Mouse (Mus musculus): ENCODE measurements around the gene Ambra1. TPM values are rescaled to one million over a fixed set of nuclear protein-coding genes. Genes with fewer than 3 reads are reported as not detected.

Ambra1 gene
- total RNA-seq, 2 experiments from 2014 or later, result 21.3 to 22.1 TPM

DNA sequence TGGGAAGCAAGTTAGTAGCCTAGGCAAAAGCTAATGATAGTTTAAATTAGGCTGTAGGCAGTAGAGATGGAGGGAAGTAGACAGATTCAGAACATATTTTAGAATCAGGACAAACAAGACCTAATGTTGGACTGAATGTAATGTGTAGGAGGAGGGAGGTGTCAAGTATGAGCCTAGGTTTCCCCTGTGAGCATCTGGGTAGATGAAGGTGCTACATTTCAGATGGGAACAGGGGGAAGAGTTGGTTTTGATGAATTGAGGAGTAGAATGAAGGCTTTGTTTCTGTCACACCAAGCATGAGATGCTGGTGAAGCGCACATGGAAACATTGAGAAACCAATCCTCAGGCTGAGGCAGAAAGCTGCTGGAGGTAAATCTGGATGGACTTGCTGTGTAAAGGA is 9.7 kb downstream of the Ambra1 start:
- no peak for DNase-seq

DNA sequence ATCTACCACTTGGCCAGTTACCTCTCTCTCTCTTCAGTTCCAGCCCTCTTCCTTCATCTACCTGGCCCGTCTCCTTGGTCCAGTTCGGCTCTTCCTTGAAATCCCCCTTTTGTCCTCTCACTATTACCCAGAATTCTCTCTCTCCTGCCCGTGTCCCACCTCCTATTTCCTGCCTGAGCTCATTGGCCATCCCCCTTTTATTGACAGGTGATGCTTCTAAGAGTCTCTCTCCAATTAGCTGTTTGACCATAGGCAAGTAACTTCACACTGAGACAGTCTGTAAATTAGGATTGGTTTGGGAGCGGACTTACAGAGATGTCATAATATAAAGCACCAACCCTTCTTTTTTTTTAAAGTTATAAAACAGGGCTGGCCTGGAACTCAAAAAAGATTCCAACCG is 14.8 kb downstream of the Ambra1 start:
- DNase-seq, result no peak

DNA sequence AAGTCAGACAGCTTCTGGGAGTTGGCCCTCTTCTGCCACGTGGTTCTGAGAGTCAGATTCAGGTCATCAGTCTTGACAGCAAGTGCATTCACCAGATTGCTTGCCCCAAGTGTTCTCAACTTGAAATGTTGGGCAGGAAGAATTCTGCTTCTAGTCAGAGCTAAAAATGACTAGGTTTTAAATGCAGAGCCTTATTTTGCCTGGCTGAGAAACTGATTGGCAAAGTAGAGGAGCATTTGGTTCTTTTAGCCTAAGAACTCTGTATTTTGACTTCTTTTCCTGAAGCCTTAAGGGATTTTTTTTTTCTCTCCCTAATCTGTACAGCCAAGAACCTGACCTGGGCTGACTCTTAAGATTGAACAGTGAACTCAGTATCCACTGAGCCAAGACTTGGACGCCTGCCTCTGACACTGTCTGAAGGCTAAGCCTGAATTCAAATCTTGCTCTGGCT is 19.9 kb downstream of the Ambra1 start:
- DNase-seq, result peak; percentile 21

DNA sequence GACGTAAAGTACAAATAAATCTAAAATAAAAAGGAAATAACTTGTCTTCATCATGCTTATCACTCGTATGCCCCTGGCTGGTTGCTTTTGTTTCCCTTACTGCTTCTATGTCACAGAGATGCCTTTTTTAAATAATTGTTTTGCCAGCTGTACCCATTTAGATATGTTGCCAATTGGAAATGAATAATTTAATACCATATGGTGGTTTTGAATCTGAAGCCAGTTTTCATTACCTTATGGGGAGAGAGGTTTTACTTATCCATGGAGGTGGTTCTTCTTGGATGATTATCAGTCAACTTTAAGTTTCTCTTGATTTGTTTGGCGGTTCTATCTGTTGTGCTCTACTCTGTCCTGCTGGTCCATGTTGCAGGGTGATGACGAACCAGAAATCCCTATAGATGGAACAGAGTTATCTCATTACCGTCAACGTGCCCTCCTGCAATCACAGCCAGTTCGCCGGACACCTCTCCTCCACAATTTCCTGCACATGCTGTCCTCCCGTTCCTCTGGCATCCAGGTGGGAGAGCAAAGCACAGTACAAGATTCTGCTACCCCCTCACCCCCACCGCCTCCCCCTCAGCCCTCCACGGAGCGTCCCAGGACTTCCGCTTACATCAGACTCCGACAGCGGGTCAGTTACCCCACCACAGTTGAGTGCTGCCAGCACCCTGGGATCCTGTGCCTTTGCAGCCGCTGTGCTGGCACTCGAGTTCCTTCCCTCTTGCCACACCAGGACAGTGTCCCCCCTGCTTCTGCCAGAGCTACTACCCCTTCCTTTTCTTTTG is 42.2 kb downstream of the Ambra1 start:
- no peak for DNase-seq

DNA sequence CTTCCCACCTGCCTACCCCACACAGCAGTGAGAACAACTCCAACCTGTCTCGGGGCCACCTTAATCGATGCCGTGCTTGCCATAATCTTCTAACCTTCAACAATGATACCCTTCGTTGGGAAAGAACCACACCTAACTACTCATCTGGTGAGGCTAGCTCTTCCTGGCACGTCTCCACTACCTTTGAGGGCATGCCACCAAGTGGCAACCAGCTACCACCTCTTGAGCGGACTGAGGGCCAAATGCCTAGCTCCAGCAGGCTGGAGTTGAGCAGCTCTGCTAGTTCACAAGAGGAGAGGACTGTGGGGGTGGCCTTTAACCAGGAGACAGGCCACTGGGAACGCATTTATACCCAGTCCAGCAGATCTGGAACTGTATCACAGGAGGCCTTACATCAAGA is 43.4 kb downstream of the Ambra1 start:
- DNase-seq, result no peak

DNA sequence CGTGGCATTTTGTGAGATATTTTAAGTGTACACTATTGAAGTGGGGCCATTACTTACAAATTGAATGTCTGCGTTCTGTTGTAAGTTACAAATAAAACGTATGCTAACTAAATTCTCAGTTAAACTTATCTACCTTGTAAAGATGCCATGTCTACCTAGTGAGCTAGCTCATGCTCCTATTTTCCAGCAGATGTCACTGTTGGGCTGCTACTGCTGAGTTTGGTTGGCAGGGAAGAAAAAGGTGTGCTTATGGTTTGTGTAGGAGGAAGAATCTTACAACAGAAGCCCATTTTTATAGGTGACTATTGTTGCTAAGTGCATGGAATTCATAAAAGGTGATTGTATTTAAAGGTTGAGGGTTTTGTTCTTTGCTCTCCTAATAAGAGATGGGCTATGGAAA is 49.2 kb downstream of the Ambra1 start:
- peak; percentile 28 for DNase-seq

DNA sequence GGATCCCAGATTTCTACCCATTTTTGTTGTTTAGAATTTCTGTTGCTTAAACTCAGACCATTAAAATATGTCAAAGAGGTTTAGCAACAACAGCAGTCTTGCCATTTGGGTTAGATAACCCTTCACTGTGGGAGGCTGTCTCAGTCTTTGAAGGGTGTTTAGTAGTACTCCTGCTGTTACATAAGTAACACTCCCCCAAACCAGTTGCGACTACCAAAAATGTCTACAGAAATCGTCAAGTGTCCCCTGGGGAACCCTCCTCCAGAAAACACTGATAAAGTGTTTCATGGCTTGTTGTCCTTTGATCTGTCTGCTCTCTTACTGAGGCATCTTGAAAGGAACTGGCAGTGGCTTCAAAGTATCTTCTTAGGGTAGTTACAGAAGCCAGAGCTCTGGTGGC is 61.7 kb downstream of the Ambra1 start:
- no peak for DNase-seq

DNA sequence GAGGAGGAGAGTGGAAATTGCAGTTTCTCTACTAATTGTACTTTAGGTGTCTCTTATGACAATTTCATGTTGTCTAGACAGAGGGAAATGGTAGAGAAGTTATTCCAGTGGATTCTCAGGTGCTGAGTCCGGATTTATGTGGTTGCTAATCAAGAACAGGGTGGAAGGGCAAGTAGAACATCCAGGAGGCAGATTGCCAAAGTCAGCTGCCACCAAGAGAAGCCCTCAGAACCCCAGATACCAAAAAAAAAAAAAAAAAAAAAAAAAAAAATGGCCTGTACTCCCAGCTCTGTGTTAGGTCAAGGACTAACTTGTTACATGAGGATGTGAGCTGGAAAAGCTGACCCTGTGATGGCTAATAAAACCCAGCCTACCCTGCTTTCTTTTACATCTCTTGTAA is 62.4 kb downstream of the Ambra1 start:
- no peak for DNase-seq

DNA sequence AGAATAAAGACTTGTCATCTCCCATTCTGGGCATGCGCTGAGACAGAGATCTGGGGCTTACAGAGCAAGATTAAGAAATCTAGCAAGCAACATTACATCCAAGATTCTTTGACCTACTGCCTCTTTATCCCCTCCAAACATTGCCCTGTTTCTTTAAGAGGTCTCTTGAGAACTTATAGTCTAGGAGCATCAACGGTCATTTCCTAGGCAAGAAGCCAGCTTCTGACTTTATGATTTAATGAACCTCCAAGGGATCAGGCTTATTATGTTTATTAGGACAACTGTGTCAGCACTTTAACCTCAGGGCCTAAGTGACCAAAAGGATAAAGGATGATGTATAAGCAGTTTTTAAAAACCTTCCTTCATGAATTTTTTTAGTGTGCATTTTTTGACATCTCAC is 64.5 kb downstream of the Ambra1 start:
- DNase-seq, result no peak

DNA sequence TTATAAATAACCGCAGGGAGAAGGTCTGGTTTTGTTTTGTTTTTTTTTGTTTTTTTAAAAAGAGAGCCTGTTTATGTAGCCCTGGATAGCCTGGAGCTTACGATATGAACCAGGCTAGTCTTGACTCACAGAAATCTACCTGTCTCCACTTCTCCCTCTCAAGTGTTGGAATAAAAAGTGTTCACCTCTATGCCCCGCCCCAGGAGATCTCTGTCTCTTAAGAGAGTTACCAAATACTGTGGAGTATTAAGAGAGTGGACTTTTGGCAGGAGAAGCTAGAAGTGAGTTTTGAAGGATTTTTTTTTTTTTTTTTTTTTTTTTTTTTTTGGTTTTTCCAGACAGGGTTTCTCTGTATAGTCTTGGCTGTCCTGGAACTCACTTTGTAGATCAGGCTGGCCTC is 65.2 kb downstream of the Ambra1 start:
- no peak for DNase-seq

DNA sequence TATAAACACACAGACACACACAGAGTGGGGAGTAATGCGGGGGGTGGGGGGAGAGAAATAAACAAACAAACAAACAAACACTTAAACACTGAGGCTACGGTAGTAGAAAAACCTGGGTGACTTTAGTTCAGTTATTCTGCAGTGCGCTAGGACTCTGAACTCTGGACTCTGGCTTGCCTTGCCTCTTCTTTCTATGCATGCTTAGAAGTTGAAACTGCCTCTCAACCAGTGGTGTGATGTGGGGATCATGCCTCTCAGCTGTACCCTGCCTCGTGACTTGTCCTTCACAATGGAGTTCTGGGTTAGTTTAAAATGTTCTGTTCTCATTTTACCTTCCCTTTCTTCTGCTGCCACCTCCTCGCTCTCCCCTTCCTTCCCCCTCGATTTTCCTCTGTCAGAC is 81.5 kb downstream of the Ambra1 start:
- no peak for DNase-seq

DNA sequence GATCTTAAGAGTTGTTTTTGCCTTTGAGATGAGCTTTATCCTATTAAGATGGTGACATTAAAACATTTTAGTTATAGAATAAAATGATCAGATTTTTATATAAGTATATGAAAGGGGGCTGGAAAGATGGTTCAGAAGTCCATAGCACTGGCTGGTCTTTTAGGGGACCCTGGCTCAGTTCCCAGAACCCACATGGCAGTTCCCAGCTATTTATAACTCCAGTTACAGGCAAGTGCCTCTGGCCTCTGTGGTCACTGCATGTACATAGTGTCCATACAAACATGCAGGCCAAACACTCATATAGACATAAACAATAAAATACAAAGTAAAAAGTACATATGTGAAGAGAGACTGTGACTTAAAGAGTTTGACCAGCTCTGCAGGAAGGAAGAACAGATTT is 86.8 kb downstream of the Ambra1 start:
- DNase-seq, result peak; percentile 51

DNA sequence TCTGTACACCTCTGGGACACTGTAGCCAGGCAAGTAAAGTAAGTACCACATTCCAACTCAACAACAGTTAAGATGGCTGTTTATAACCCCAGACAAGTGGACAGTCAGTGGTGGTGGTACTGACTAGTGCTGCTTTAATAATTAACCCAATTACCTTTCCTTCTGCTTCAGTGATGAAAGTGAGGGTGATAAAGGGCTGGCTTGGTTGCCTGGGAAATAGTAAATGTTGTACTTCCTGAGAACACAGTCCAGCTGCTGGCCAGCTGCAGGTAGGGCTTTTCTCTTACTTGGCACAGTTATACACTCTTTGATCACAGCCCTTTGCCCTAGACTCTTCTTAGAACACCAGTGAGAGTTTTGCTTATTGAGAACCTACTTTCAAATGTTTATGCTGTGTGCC is 102.3 kb downstream of the Ambra1 start:
- DNase-seq, result no peak

DNA sequence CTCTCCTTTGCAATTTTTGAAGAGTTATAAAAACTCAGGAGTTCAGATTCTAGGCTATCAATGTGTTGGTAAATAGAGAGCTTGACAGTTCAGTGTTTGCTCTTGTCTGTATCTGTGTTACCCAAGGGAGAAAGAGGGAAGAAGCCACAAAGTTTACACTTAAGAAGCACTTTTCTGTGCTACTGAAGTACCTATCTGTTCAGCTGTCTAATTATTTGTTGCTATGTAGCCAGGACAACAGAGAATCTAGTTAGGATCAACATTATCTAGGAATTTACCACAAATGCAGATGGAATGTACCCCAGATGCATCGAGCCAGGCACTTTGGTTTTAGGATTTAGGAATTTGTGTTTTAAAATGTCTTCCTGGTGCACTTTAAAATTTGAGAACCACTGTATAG is 104.3 kb downstream of the Ambra1 start:
- DNase-seq, result no peak

DNA sequence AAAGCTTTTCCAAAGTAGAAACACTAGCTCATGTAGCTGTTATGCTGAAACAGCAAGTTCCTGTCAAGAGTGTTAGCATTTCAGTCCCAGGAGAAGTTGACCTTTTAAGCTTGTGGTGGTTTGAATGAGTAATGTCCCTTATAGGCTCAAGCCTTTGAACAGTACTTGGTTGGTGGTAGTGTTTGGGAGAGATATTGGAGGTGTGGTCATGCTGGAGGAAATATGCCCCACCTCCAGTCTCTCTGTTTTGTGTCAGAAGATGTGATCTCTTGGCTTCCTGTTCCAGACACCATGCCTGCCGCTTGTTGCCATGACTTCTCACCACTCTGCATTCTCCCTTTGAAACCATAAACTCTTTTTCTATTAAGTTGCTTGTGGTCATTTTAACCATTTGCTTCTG is 105.1 kb downstream of the Ambra1 start:
- DNase-seq, result no peak

DNA sequence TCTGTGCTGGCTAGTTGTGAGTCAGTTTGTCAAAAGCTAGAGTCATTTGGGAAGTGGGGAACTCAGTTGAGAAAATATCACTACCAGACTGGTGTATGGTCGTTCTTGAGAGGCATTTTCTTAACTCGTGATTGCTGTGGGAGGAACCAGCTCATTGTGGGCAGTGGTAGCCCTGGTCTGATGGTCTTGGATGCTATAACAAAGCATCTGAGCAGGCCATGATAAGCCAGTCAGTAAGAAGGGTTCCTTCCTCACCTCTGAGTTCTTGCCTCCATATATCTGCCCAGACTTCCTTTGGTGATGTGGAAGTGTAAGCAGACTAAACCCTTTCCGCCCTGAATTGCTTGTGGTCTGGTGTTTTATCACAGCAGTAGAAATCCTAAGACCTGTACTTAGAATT is 105.7 kb downstream of the Ambra1 start:
- DNase-seq, result no peak

DNA sequence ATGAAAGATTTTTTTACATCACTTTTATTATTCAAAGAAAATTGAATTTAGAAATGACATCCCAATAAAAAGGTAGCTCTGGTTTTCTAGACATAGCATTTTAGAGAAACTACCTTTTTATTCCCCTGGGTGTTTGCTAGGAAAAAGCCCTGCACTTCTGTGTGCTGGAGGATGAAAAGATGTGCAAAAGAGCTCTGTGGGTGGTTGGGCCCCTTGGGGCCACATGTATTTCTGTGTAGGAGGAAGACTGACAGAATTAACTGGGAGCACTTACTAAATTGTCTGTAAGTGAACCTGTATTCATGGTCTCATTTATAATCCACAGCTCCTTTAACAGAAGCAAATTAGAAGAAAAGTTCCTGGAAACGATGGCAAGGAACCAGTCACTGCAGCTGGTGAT is 114.2 kb downstream of the Ambra1 start:
- DNase-seq, result no peak

DNA sequence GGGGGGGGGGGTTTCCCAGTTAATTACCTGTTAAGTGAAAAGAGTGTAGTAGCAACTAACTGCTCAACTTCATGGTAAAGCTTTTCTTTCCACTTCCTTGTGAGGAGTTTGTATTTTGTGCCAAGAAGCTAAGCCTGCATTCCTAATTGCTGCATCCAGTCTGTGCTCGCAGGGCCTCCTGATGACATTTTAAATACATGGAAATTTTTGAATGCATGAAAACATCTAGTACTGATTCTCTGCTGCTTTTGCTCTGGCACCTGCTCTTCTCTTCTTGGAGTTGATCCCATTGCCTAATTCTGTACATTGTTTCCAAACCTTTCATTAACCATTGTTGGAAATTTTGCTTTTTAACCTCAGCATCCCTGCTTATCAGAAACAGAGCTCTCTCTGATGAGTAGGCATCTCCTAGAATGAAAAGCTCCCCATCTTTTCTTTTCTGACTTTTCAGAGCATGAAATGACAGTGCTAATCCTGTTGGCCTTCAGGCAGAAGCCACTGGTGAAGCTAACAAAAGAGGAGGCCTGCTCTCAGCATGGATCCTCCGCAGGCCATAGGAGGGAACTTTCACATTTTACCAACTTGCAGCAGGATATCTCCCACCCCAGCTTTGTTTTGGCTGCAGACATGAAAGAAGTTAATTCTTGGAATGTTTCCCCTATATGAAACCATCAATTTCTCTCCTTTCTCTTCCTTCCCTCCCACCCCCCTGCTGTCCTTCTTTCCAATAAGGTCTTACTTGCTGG is 122.7 kb downstream of the Ambra1 start:
- DNase-seq, result no peak

DNA sequence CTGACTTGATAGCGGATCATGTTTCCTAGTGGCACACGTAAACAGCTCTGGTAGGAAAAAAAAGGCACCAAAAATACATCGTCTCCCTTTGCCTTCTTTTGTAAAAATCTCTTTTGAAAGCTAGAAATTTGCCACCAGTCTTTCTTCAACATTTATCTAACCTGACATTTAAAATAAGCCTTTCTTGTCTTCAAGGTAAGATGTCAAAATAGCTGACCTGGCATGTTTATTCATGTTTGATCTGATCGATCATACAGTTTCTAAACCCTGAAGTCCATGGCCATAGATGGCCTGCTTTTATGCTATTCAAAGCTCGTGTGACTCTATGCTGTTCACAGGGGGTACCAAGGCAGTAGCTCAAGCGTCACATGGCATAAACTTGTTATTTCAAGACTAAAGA is 124.6 kb downstream of the Ambra1 start:
- no peak for DNase-seq

DNA sequence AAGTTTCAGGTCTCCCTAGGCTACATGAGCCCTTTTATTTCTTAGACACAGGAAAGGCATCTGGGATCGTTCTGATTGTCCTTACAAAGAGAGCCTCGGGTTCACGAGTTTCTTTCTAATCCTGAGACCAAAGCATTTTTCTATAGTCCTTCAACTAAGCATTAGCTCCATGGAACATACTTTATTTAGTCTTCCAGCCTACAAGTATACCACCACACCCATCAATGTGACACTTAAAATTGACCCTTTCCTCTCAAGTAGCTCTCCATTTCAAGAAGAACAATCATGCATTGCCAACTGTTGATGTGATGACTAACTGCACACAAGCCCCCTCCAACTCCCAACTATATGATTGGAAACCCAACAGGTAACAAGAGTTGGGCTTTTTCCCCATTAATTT is 127.0 kb downstream of the Ambra1 start:
- no peak for DNase-seq

DNA sequence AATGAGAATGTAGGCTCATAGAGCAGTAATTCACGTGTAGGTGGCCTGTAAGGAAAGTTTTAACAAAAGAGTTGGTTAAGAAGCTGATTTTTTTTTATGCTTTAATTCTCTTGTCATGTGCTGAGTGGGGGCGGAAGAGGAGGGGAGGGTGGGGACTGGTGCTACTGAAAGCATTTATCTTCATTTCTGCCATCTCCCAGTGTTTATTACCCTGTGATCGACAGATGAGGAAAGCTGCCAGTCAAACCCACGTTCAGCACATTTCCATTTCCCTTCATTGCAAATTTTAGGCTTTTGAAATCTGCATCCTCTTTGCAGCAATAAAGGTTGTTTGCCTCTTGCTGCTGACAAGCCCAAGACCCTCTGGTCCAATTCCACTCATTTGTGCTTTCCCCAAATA is 129.5 kb downstream of the Ambra1 start:
- no peak for DNase-seq

DNA sequence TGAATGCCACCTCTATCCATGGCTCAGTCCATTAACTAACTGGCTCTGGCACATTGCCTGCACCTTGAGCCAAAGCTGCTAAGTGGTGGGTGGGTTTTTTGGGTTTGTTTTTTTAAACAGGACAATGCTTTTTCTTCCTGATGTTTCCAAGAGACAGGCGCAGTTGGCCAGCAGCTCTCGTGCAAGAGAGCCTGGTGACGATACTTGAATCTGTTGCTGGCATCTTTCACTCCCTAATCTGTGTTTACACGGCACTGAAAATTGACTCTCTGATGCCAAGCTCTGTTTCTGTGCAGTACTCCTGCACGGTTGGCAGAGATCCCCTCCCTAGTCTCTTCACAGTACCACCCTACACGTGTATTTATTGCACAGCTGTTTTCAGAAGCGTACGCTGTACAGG is 140.8 kb downstream of the Ambra1 start:
- peak; percentile 34 for DNase-seq

DNA sequence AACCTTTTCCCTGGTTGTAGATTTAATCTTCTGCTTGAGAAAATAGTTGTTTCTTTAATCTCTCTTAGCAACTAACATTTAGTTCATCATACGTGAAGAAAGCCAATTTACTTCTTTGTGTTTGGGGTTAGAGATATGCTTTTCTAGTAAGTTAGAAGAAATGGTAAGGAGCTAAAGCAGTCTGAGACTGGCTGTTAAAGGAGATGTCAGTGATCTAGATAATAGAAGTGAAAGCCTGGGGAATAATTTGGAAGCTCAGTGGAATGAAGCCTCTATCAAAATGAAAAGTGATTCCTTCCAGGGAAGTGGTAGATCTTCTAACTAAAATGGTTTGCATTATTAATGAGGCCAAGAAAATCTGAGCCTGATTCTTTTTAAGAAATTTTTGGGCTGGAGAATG is 141.3 kb downstream of the Ambra1 start:
- no peak for DNase-seq

DNA sequence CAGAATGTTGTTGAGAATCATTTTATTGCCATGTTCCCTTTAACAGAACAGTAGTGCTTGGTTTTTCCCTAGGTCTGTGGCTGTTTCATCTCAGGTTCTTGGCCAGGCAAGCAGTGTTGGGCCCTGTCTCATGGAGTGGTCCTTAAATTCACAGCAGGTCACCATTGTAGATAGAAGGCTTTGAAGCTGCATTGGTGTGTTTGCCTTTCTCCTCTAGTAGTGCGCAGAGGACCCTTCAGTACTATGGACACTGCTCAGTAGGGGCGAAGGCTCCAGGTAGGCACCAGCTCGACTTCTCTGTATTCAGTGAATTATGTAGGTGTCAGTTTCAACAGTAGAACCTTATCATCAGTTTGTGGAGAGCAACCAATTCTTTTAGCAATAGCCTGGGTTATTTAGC is 142.7 kb downstream of the Ambra1 start:
- DNase-seq, result no peak

Data from heart, postnatal 4 days (tissue).